Mouse (Mus musculus) thymus, adult 2 months (tissue): ENCODE data around the gene Nr3c2.

Source experiments
- CTCF ChIP-seq: fragments of 200-500 bp; IDR thresholded peaks from 2 replicates; pipeline ENCODE4 v1.5.1; 2012; ENCODE audit warnings: mild to moderate bottlenecking, control low read depth, low read length, moderate library complexity, borderline replicate concordance; ENCODE audit not compliant: control insufficient read depth, poor library complexity, insufficient read depth; ENCODE audit errors: extremely low read depth
- POLR2A ChIP-seq: fragments of 200-500 bp; IDR thresholded peaks from 2 replicates; pipeline ENCODE4 v1.6.1; 2012; ENCODE audit warnings: mild to moderate bottlenecking, low read length, control low read depth, moderate library complexity; ENCODE audit not compliant: control insufficient read depth, poor library complexity, insufficient read depth; ENCODE audit errors: extremely low read depth

- TF ChIP-seq POLR2A (no peak), CTCF (no peak)
These were observed 290.1 kb downstream of the Nr3c2 start for GRCm38 (mm10) chr8:77189318-77189717.
